Mouse (Mus musculus) bone marrow macrophage, adult 2 months (primary cell): Measurements from ENCODE around the gene 1700024G13Rik.
"Not testable (repeated sequence)": the region's sequence is repeated elsewhere in the genome, so short reads cannot be mapped to it uniquely, and the experiment has no call there.

Source experiments
- CTCF ChIP-seq: IDR thresholded peaks from 2 replicates; pipeline ENCODE4 v1.5.1; 2012; ENCODE audit warnings: low read depth, mild to moderate bottlenecking, low read length, moderate library complexity
- POLR2A ChIP-seq: IDR thresholded peaks from 2 replicates; pipeline ENCODE4 v1.6.1; 2012; ENCODE audit warnings: mild to moderate bottlenecking, low read depth, low read length, borderline replicate concordance

- TF ChIP-seq POLR2A, CTCF: not testable (repeated sequence)
These were observed 17.2 kb upstream of the 1700024G13Rik start for GRCm38 (mm10) chr14:32405399-32405798.
